Mouse (Mus musculus): ENCODE measurements around the gene Oard1. TPM values are rescaled to one million over a fixed set of nuclear protein-coding genes. Genes with fewer than 3 reads are reported as not detected.

Oard1 gene
- polyA plus RNA-seq (2014; fragmentation: Nextera tagmentation; extraction: Ambion mirVana): 76.8 and 80.2 TPM in 2 replicates

DNA sequence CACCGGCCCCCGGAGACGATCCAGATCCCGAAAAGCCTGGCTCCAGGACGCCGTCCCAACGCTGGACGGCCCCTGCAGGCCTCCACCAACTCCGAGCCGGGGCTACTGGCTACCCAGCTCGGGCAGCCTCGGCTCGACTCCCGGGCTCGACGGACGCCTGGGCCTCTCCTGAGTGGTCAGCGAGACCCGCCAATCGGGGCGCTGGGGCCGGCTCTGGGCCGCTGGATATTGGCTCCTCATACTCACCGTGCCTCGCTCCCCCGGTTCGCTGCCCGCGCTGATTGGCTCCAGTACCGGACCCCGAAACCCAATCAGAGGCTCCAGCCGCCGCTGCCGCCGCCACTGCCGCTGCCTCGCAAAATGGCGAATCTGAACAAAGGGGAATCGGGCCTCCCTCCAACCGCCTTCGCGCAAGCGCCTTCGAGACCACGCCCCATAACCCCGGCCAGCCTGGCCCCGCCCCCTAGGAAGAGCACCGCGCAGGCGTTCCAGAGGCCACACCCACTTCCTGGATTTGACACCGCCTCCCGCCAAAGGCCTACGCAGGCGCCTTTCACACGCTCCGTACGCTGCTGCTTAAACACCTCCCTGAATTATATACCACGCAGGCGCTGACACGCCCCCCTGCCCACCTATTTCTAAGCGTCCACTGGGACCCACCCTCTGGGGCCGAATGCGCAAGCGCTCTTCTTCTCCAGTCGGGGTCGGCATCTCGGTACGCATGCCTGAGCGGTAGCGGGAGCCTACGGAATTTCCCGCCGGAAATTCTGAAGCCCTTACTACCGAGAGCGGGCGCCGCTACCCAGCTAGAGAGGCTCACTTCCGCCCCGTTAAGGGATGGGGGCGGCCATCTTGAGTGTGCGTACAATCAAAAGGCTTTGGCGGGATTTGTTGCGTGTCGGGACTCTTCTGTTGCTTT is at the start of gene Oard1, which contains the start of gene Nfya:
Oard1 (plus strand) TSS at position 635 of the 919 bp plus-strand sequence.
Nfya (minus strand) TSS at position 527 of the 919 bp plus-strand sequence.
- Histone ChIP-seq H3K27ac (ENCODE audit: low read depth, low read length) (peak within 1 kb of the TSS; percentile 100), H3K4me1 (replicated peaks; ENCODE audit: control insufficient read depth, insufficient read depth, low read length) (peaks cover 25% of the 10 kb centered on the region)

DNA sequence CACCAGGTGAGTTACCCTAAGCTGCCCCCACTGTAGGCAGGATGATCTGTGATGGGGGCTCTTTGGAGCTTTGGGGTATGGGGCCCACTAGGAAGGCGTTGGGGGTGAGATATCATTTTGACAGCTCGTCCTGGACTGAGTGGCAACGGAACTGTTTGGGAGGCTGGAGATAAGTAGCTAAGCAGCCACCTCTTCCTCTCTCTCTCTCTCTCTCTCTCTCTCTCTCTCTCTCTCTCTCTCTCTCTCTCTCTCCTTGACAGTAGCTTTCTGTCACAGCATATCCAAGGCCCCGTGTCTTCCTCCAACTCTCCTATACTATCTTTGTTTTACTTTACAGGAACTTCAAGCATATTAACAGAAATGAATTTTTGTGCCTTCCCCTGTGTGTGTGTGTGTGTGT is 49.4 kb upstream of the Oard1 start:
- WGBS: 26% methylated on average over 4 of the region's 4 CpGs
- no peaks in the 10 kb centered on the region for H3K36me3 ChIP-seq (ENCODE audit: control insufficient read depth, insufficient read depth, low read length)

More for the DNA sequence above, at the start of gene Oard1, which contains the start of gene Nfya:
- Histone ChIP-seq H3K9me3 (ENCODE audit: control insufficient read depth, low read length) (no peaks in the 10 kb centered on the region), H3K4me3 (ENCODE audit: low read depth, low read length) (peak within 1 kb of the TSS; percentile 85), H3K27me3 (replicated peaks; ENCODE audit: control insufficient read depth, insufficient read depth, low read length) (no peaks in the 10 kb centered on the region), H3K36me3 (ENCODE audit: control insufficient read depth, insufficient read depth, low read length) (peaks cover 9% of the 10 kb centered on the region; the same call in 1 of the 2 replicates), H3K9ac (ENCODE audit: low read depth, low read length) (peak within 1 kb of the TSS; percentile 97), H3K4me2 (peak within 1 kb of the TSS; percentile 86)
- DNase-seq (ENCODE audit: low spot score) (peak; percentile 100), ATAC-seq (replicated peaks; ENCODE audit: low FRiP score) (peak; percentile 92)
- WGBS: under 1% methylated on average over 84 of the region's 84 CpGs

DNA sequence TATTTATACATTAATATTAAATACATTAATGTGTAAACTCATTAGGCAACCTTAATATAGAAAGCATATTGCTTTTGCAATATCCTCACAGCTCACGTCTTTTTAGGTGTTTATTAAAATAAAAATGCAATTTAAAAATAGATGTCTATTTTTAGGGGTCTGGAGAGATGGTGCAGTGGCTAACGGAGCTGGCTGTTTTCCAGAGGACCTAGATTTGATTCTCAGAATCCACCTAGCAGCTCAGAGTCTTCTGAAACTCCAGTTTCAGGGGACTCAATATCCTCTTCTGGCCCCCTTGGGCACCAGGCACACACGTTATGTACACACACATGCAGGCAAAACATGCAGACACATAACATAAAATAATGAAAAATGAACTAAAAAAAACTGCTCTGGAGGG is 47.5 kb upstream of the Oard1 start:
- Histone ChIP-seq H3K27me3 (replicated peaks; ENCODE audit: control insufficient read depth, insufficient read depth, low read length) (no peaks in the 10 kb centered on the region), H3K9ac (ENCODE audit: low read depth, low read length) (no peak overlapping the region), H3K4me2 (no peak overlapping the region), H3K9me3 (ENCODE audit: control insufficient read depth, low read length) (no peaks in the 10 kb centered on the region), H3K27ac (ENCODE audit: low read depth, low read length) (no peak overlapping the region), H3K4me3 (ENCODE audit: low read depth, low read length) (no peak overlapping the region), H3K4me1 (replicated peaks; ENCODE audit: control insufficient read depth, insufficient read depth, low read length) (peaks cover 35% of the 10 kb centered on the region), H3K36me3 (ENCODE audit: control insufficient read depth, insufficient read depth, low read length) (no peaks in the 10 kb centered on the region)
- no peak for DNase-seq (ENCODE audit: low spot score)
- WGBS: 56% methylated on average over 3 of the region's 3 CpGs
- ATAC-seq (replicated peaks; ENCODE audit: low FRiP score): no peak

More for the DNA sequence above, 49.4 kb upstream of the Oard1 start:
- peak overlapping the region; percentile 2; the same call in 1 of the 2 replicates for H3K9ac ChIP-seq (ENCODE audit: low read depth, low read length)
- H3K27ac ChIP-seq (ENCODE audit: low read depth, low read length): peak overlapping the region; percentile 34; the same call in 1 of the 2 replicates
- H3K4me2 ChIP-seq: peak overlapping the region; percentile 54
- H3K4me3 ChIP-seq (ENCODE audit: low read depth, low read length): peak overlapping the region; percentile 26; the same call in 1 of the 2 replicates
- no peaks in the 10 kb centered on the region for H3K27me3 ChIP-seq (replicated peaks; ENCODE audit: control insufficient read depth, insufficient read depth, low read length)
- DNase-seq (ENCODE audit: low spot score) (no peak), ATAC-seq (replicated peaks; ENCODE audit: low FRiP score) (peak; percentile 76)
- H3K9me3 ChIP-seq (ENCODE audit: control insufficient read depth, low read length): no peaks in the 10 kb centered on the region
- peaks cover 35% of the 10 kb centered on the region for H3K4me1 ChIP-seq (replicated peaks; ENCODE audit: control insufficient read depth, insufficient read depth, low read length)

DNA sequence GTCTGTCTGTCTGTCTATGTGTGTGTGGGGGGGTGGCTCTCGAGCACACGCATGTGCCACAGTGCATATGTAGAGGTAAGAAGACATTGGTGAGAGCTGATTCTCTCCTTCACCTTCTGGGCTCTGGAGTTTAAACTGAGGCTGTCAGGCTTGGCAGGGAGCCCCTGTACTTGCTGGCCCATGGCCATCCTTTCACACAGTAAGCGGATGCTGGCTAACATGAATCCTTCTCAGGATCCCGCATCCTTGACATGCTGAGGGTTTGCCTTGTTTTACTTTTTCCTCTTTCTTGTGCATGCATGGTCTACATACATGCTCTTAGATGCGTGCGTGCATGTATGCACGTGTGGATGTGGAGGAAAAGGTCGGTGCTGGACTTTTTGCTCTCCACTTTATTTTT is 46.8 kb upstream of the Oard1 start:
- H3K27ac ChIP-seq (ENCODE audit: low read depth, low read length): no peak overlapping the region
- H3K36me3 ChIP-seq (ENCODE audit: control insufficient read depth, insufficient read depth, low read length): no peaks in the 10 kb centered on the region
- 88% methylated on average over 8 of the region's 8 CpGs for WGBS
- no peaks in the 10 kb centered on the region for H3K27me3 ChIP-seq (replicated peaks; ENCODE audit: control insufficient read depth, insufficient read depth, low read length)
- H3K4me3 ChIP-seq (ENCODE audit: low read depth, low read length): no peak overlapping the region
- H3K9me3 ChIP-seq (ENCODE audit: control insufficient read depth, low read length): no peaks in the 10 kb centered on the region
- no peak overlapping the region; the same call in 1 of the 2 replicates for H3K9ac ChIP-seq (ENCODE audit: low read depth, low read length)
- peak overlapping the region; percentile 24; the same call in 1 of the 2 replicates for H3K4me2 ChIP-seq
- peaks cover 35% of the 10 kb centered on the region for H3K4me1 ChIP-seq (replicated peaks; ENCODE audit: control insufficient read depth, insufficient read depth, low read length)
- no peak for ATAC-seq (replicated peaks; ENCODE audit: low FRiP score)
- no peak for DNase-seq (ENCODE audit: low spot score)

DNA sequence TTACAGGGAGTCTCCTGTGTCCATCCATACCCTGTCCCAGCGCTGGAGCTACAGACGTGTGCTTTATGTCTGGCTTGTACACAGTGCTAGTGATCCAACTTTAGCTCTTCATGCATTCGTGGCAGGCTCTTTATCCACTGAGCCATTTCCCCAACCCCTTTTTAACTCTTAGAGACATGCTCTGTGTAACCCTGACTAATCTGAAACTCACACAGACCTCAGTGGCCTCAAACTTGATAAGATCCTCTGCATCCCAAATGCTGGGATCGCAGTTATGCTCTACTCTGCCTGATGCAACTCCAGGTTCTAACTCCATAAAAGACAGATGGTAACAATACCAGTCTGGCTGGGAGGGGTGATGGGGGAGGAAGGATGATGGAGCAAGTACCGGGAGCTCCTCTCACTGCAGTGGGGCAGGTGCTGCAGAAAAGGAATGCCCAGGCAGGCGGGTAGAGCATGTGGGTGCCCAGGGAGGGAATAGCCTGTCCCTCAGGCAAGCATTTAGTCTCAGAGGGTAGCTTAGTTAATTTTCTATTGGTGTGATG is 46.3 kb upstream of the Oard1 start:
- no peaks in the 10 kb centered on the region for H3K27me3 ChIP-seq (replicated peaks; ENCODE audit: control insufficient read depth, insufficient read depth, low read length)
- no peaks in the 10 kb centered on the region for H3K36me3 ChIP-seq (ENCODE audit: control insufficient read depth, insufficient read depth, low read length)
- DNase-seq (ENCODE audit: low spot score): no peak
- peak; percentile 37 for ATAC-seq (replicated peaks; ENCODE audit: low FRiP score)
- 51% methylated on average over 6 of the region's 6 CpGs for WGBS
- H3K9me3 ChIP-seq (ENCODE audit: control insufficient read depth, low read length): no peaks in the 10 kb centered on the region
- no peak overlapping the region for H3K4me3 ChIP-seq (ENCODE audit: low read depth, low read length)
- no peak overlapping the region for H3K27ac ChIP-seq (ENCODE audit: low read depth, low read length)
- H3K9ac ChIP-seq (ENCODE audit: low read depth, low read length): no peak overlapping the region; the same call in 1 of the 2 replicates
- peak overlapping the region; percentile 24; the same call in 1 of the 2 replicates for H3K4me2 ChIP-seq
- H3K4me1 ChIP-seq (replicated peaks; ENCODE audit: control insufficient read depth, insufficient read depth, low read length): peaks cover 35% of the 10 kb centered on the region

DNA sequence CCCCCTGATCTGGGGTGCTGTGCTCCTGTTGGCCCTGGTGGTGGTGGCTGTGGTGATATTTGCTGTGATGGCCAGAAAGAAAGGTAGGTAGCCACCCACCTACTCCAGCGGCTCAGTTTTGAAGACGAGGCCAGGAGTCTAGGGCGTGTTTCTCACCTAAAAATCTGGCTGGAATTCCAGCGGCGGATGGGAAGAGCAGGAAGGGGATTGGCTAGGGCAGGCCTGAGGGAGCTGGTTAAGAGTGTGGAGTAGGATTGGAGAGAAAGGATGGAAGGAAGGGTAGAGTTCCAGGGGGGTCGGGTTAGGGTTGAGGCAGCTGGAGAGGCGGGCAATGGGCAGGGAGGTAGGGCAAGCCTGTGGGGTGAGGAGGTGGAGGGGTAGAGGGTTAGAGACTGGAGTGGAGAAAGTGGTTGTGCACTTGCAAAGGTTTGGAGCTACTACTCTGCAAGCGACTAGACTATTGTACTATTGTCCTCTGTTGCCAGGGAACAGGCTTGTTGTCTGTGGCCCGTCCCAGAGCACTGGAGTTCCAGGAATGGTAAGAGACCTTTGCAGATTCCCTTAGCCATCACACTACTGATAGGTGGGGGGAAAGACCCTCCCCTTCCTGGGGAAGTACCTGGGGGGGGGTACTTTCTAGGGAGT is 44.2 kb upstream of the Oard1 start:
- Histone ChIP-seq H3K4me2 (no peak overlapping the region), H3K27ac (ENCODE audit: low read depth, low read length) (no peak overlapping the region), H3K9me3 (ENCODE audit: control insufficient read depth, low read length) (no peaks in the 10 kb centered on the region), H3K4me3 (ENCODE audit: low read depth, low read length) (no peak overlapping the region), H3K9ac (ENCODE audit: low read depth, low read length) (no peak overlapping the region), H3K36me3 (ENCODE audit: control insufficient read depth, insufficient read depth, low read length) (no peaks in the 10 kb centered on the region), H3K4me1 (replicated peaks; ENCODE audit: control insufficient read depth, insufficient read depth, low read length) (peaks cover 28% of the 10 kb centered on the region), H3K27me3 (replicated peaks; ENCODE audit: control insufficient read depth, insufficient read depth, low read length) (no peaks in the 10 kb centered on the region)
- ATAC-seq (replicated peaks; ENCODE audit: low FRiP score) (no peak), DNase-seq (ENCODE audit: low spot score) (no peak)
- WGBS: 85% methylated on average over 9 of the region's 9 CpGs

DNA sequence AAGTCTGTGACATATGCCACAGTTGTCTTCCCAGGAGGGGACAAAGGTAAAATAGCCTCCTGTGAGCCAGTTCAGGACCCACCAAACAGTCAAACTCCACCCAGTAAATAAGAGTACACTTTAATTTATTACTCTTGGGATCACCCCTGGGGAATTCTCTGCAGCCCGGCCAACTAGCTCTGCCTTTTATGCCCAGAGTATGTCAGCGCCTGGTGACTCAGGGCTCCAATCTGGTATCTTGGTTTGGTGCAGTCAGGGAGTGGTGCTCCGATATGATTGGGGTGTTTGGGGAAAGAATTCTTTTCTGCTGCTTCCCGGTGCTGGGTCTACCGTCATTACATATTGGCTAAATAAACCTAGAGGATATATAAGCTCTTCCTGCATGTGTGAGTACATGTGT is 43.0 kb upstream of the Oard1 start:
- Histone ChIP-seq H3K9me3 (ENCODE audit: control insufficient read depth, low read length) (no peaks in the 10 kb centered on the region), H3K27me3 (replicated peaks; ENCODE audit: control insufficient read depth, insufficient read depth, low read length) (no peaks in the 10 kb centered on the region), H3K4me2 (no peak overlapping the region), H3K4me1 (replicated peaks; ENCODE audit: control insufficient read depth, insufficient read depth, low read length) (peaks cover 24% of the 10 kb centered on the region), H3K4me3 (ENCODE audit: low read depth, low read length) (no peak overlapping the region), H3K27ac (ENCODE audit: low read depth, low read length) (no peak overlapping the region), H3K9ac (ENCODE audit: low read depth, low read length) (no peak overlapping the region), H3K36me3 (ENCODE audit: control insufficient read depth, insufficient read depth, low read length) (no peaks in the 10 kb centered on the region)
- DNase-seq (ENCODE audit: low spot score): no peak
- WGBS: 84% methylated on average over 5 of the region's 5 CpGs
- no peak for ATAC-seq (replicated peaks; ENCODE audit: low FRiP score)

DNA sequence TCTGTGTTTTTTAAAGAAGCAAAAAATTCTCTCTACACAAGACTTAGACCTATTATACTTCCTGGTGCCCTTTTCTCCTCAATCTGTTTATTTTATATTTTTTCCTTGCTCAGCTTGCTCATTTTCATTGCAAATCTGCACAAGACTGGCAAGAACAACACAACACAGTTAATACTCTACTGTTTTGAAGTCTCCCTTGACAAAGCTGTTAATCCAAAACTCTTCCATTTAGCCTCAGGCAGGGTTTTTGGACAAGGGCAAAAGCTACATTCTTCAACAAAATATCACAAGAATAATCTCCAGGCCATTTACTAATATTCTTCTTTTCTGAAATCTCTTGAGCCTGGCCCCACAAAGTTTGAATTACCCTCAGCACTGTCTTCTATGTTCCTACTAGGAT is 38.2 kb upstream of the Oard1 start:
- no peaks in the 10 kb centered on the region for H3K9me3 ChIP-seq (ENCODE audit: control insufficient read depth, low read length)
- H3K27ac ChIP-seq (ENCODE audit: low read depth, low read length): no peak overlapping the region
- DNase-seq (ENCODE audit: low spot score) (no peak), ATAC-seq (replicated peaks; ENCODE audit: low FRiP score) (no peak)
- H3K4me2 ChIP-seq: no peak overlapping the region
- no peaks in the 10 kb centered on the region for H3K36me3 ChIP-seq (ENCODE audit: control insufficient read depth, insufficient read depth, low read length)
- no peak overlapping the region for H3K9ac ChIP-seq (ENCODE audit: low read depth, low read length)
- no peaks in the 10 kb centered on the region for H3K27me3 ChIP-seq (replicated peaks; ENCODE audit: control insufficient read depth, insufficient read depth, low read length)
- no peaks in the 10 kb centered on the region for H3K4me1 ChIP-seq (replicated peaks; ENCODE audit: control insufficient read depth, insufficient read depth, low read length)
- no peak overlapping the region for H3K4me3 ChIP-seq (ENCODE audit: low read depth, low read length)

Data from liver, embryonic 11.5 days (tissue).